Mouse (Mus musculus) midbrain, embryonic 12.5 days (tissue): ENCODE data around the gene Edn2. TPM values are rescaled to one million over a fixed set of nuclear protein-coding genes. Genes with fewer than 3 reads are reported as not detected.

Experiments
- ATAC-seq: fragments of 200-750 bp; cut with Nextera tagmentation; 2 replicates; pipeline ENCODE4 v1.8.0; 2017; ENCODE audit warnings: low read depth, moderate TSS enrichment, moderate library complexity; ENCODE audit not compliant: low FRiP score
- H3K27ac ChIP-seq: fragments of 300-500 bp; sonication (generic); replicated peaks from 2 replicates; pipeline ENCODE4 v1.5.1; 2016; ENCODE audit warnings: mild to moderate bottlenecking
- H3K27me3 ChIP-seq: fragments of 300-500 bp; sonication (generic); 2 replicates; pipeline ENCODE4 v1.6.1; 2016; ENCODE audit warnings: mild to moderate bottlenecking
- H3K36me3 ChIP-seq: fragments of 300-500 bp; sonication (generic); 2 replicates; pipeline ENCODE4 v1.6.1; 2016
- H3K4me1 ChIP-seq: fragments of 300-500 bp; sonication (generic); 2 replicates; pipeline ENCODE4 v1.6.1; 2016
- H3K4me2 ChIP-seq: fragments of 300-500 bp; sonication (generic); replicated peaks from 2 replicates; pipeline ENCODE4 v1.6.1; 2016; ENCODE audit warnings: mild to moderate bottlenecking, moderate library complexity
- H3K4me3 ChIP-seq: fragments of 300-500 bp; sonication (generic); 2 replicates; pipeline ENCODE4 v1.5.1; 2016; ENCODE audit warnings: mild to moderate bottlenecking
- H3K9ac ChIP-seq: fragments of 300-500 bp; sonication (generic); replicated peaks from 2 replicates; pipeline ENCODE4 v1.6.1; 2016; ENCODE audit warnings: mild to moderate bottlenecking, moderate library complexity
- H3K9me3 ChIP-seq: fragments of 300-500 bp; sonication (generic); 2 replicates; pipeline ENCODE4 v1.6.1; 2016; ENCODE audit warnings: mild to moderate bottlenecking
- WGBS: fragments of 180-500 bp; shearing (Covaris S2); methylation state at CpG from one replicate; pipeline ENCODE4 v1.1.7; 2016; 5-methylcytosine and 5-hydroxymethylcytosine counted together
- polyA plus RNA-seq: library from polyadenylated mRNA; unstranded; fragments of >200 nt; fragmentation: Nextera tagmentation; extraction: Ambion mirVana; gene quantifications from 2 replicates; pipeline ENCODE4 v1.2.1, GENCODE M21; 2016

Gene Edn2
- polyA plus RNA-seq, 1 experiment from 2014 or later = not detected

- Histone ChIP-seq H3K27me3 (no peaks in the 10 kb centered on the region), H3K4me1 (no peaks in the 10 kb centered on the region), H3K9me3 (no peaks in the 10 kb centered on the region), H3K36me3 (no peaks in the 10 kb centered on the region), H3K4me2 (no peak overlapping the region), H3K27ac (no peak overlapping the region), H3K9ac (no peak overlapping the region), H3K4me3 (no peak overlapping the region)
- ATAC-seq = no peak
- 74% methylated on average over 6 of the region's 6 CpGs for WGBS
These were observed 26.8 kb upstream of the Edn2 start for GRCm38 (mm10) chr4:120134223-120134622.

- no peak overlapping the region for H3K9ac ChIP-seq
- 71% methylated on average over 1 of the region's 1 CpGs for WGBS
- no peaks in the 10 kb centered on the region for H3K36me3 ChIP-seq
- H3K4me2 ChIP-seq = no peak overlapping the region
- no peak overlapping the region for H3K4me3 ChIP-seq
- H3K27me3 ChIP-seq = no peaks in the 10 kb centered on the region
- ATAC-seq = no peak
- H3K4me1 ChIP-seq = no peaks in the 10 kb centered on the region
- no peak overlapping the region for H3K27ac ChIP-seq
- no peaks in the 10 kb centered on the region for H3K9me3 ChIP-seq
These were observed 19.2 kb upstream of the Edn2 start for GRCm38 (mm10) chr4:120141810-120142209.

- peaks cover 4% of the 10 kb centered on the region for H3K27me3 ChIP-seq
- H3K4me3 ChIP-seq = no peak overlapping the region
- no peaks in the 10 kb centered on the region for H3K4me1 ChIP-seq
- no peak overlapping the region for H3K27ac ChIP-seq
- H3K9me3 ChIP-seq = no peaks in the 10 kb centered on the region
- no peaks in the 10 kb centered on the region for H3K36me3 ChIP-seq
- no peak overlapping the region for H3K4me2 ChIP-seq
- WGBS = 85% methylated on average over 9 of the region's 9 CpGs
- no peak for ATAC-seq
- no peak overlapping the region for H3K9ac ChIP-seq
These were observed 18.1 kb upstream of the Edn2 start for GRCm38 (mm10) chr4:120142905-120143304.

DNA sequence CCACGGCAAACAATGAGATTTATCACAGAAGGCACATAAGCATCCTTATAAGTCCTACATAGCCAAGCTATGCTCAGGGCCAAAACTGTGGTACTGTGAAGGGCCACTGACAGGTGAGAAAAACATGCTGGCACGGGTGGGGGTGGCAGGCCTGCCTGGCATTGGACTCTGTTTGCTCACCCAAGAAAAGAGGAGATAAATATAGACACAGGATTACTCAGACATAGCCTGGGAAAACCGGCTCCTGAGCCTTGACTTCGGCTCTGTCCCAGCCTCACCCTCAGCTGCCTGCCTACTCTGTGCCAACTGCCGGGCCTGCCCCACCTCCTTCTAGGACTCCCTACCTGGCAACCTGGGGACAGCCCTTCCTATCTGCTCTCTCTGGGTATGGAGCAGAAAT, 16.7 kb upstream of the Edn2 start:
- Histone ChIP-seq H3K4me1 (peaks cover 12% of the 10 kb centered on the region), H3K9ac (no peak overlapping the region), H3K4me2 (no peak overlapping the region), H3K4me3 (no peak overlapping the region), H3K27ac (no peak overlapping the region), H3K9me3 (no peaks in the 10 kb centered on the region), H3K27me3 (peaks cover 19% of the 10 kb centered on the region), H3K36me3 (no peaks in the 10 kb centered on the region)
- ATAC-seq = no peak
- 82% methylated on average over 5 of the region's 5 CpGs for WGBS

DNA sequence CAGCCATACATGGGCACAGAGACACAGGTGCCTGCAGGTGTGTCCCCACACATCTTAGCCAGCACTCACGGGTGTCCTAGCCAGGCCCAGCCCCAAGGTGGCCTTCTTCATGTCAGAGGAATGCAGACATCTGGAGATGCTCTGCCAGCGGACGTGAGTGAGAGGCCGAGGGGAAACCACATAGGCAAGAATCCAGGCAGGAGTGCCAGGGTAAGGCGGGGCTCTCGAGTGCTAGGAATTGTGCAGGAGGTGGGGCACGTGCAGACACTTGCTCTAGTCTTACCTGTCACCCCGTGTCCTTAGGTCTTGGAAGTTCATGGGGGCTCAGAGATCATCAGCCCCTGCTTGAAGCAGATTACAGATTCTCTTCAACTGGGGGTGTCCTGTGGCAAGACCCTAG, 15.1 kb upstream of the Edn2 start:
- Histone ChIP-seq H3K27me3 (peaks cover 33% of the 10 kb centered on the region), H3K27ac (no peak overlapping the region), H3K9ac (no peak overlapping the region), H3K36me3 (no peaks in the 10 kb centered on the region), H3K9me3 (no peaks in the 10 kb centered on the region), H3K4me2 (no peak overlapping the region), H3K4me1 (peaks cover 12% of the 10 kb centered on the region), H3K4me3 (no peak overlapping the region)
- WGBS = 80% methylated on average over 8 of the region's 8 CpGs
- ATAC-seq = no peak

DNA sequence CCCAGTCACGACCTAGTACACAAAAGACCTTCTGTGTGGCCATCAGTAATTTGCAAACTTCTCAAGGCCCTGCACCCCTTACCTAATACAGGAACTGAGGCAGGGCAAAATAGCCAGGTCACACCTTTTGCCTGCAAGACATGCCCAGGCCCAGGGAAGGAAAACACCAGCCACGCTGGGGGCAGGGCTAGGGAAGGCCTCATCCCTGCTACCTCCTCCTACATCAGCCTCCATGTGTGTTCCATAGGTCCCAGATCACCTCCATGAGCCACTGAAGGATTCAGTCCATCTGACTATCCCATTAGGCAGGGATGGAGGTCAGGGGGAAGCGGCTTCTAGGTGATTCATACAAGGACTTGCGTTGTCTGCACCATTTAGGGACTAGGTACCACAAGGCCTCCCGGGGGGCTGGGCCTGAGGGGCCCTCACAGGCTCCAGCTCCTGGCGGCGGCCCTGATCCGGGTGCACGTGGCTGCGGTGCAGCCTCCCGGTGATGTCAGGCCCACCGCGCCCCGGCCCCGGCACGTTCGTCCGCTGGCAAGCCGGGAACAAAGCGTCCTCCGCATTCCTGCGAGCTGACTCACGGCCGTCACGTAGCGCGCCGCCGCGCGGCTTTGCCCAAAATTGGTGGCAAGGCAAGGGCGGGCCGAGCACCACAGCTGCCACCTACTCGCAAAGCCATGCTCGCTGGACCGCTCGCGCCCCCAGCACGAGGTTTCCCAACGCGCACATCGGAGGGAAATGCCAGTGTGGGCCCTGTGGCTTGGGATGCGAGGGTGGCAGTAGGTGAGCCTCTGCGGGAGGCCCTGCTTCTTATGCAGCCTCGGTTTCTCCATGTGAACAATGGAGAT, 12.5 kb upstream of the Edn2 start:
- peak overlapping the region; percentile 45 for H3K9ac ChIP-seq
- no peak overlapping the region for H3K27ac ChIP-seq
- peak overlapping the region; percentile 52 for H3K4me2 ChIP-seq
- ATAC-seq = peak; percentile 82
- H3K27me3 ChIP-seq = peaks cover 33% of the 10 kb centered on the region
- H3K4me3 ChIP-seq = peak overlapping the region; percentile 31
- no peaks in the 10 kb centered on the region for H3K36me3 ChIP-seq
- 6% methylated on average over 45 of the region's 45 CpGs for WGBS
- no peaks in the 10 kb centered on the region for H3K9me3 ChIP-seq
- H3K4me1 ChIP-seq = peaks cover 12% of the 10 kb centered on the region

GRCm38 (mm10) chr4:120149142-120149524, 11.9 kb upstream of the Edn2 start:
- peak overlapping the region; percentile 45 for H3K9ac ChIP-seq
- no peaks in the 10 kb centered on the region for H3K9me3 ChIP-seq
- peak overlapping the region; percentile 31 for H3K4me3 ChIP-seq
- peak overlapping the region; percentile 52 for H3K4me2 ChIP-seq
- ATAC-seq = peak; percentile 45; the same call in 1 of the 2 replicates
- peaks cover 12% of the 10 kb centered on the region for H3K4me1 ChIP-seq
- no peak overlapping the region for H3K27ac ChIP-seq
- WGBS = 22% methylated on average over 3 of the region's 3 CpGs
- peaks cover 33% of the 10 kb centered on the region for H3K27me3 ChIP-seq
- H3K36me3 ChIP-seq = no peaks in the 10 kb centered on the region

DNA sequence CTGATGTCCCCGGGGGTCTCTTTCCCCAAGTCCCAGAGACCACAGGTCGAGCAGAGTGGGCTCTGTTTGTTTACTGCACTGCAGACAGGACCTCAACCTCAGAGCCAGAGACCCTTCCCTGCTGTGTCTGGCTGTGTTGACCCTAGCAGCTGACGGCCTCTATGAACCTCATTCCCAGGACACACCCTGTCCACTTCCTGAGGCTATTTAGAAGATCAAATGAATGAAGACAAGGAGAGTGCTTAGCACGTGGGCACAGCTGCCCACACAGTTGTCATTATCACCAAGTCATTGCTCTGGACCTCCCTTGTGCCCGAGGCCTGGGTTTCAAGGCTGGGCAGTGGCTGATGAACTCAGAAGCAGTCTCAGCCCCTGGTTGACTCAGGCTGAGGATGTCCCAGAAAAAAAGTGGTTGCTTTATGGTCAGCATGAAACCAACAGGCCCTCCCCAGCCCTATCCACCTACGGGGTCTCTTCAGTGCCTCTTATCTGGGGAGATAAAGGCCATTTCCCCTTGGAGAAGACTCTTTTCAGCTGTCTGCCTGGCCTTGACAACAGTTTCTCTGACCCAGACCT, 10.6 kb upstream of the Edn2 start:
- H3K36me3 ChIP-seq = no peaks in the 10 kb centered on the region
- H3K27ac ChIP-seq = no peak overlapping the region
- H3K27me3 ChIP-seq = peaks cover 33% of the 10 kb centered on the region
- H3K4me2 ChIP-seq = no peak overlapping the region
- no peaks in the 10 kb centered on the region for H3K9me3 ChIP-seq
- 67% methylated on average over 6 of the region's 6 CpGs for WGBS
- peaks cover 12% of the 10 kb centered on the region for H3K4me1 ChIP-seq
- H3K9ac ChIP-seq = no peak overlapping the region
- H3K4me3 ChIP-seq = no peak overlapping the region
- no peak for ATAC-seq

DNA sequence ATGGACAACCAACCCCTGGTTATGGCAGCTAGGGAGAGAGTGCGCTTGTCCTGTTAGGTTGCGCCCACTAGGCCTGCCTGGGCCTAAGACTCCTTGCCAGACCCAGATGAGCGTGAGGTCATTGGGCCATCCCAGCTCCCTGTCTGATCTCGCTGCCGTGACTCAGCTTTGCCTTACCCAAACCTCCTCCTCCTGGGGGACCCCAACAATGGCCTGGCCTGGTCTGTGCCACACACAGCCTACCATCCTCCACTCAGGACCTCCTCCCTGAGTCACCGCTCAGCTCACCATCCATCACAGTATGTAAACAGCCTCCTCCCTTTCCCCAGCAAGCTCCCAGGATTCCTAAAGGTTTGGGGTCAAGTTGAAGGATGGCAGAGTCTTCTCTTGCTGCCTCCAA, 9.1 kb upstream of the Edn2 start:
- Histone ChIP-seq H3K27me3 (peaks cover 33% of the 10 kb centered on the region), H3K36me3 (no peaks in the 10 kb centered on the region), H3K4me3 (no peak overlapping the region), H3K4me1 (peaks cover 12% of the 10 kb centered on the region), H3K27ac (no peak overlapping the region), H3K4me2 (no peak overlapping the region), H3K9ac (no peak overlapping the region), H3K9me3 (no peaks in the 10 kb centered on the region)
- 83% methylated on average over 6 of the region's 6 CpGs for WGBS
- ATAC-seq = no peak

DNA sequence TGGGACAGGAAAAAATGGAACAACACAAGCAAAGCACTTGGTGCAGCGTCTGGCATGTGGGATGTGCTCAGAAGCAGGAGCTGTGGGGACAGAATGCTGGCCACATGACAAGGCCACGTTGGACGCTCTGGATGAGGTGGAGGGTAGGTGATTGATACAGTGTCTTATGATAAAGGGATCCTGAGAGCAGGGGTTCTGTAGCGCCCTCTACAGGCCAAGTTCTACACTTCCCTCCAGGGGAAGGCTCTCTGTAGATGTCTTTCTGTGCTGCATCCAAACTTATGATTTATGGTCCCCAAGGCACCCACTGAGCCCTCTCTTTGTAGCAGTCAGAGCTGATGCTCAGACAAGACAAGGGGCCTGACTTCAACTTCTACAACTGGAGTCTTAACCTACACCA, 8.4 kb upstream of the Edn2 start:
- Histone ChIP-seq H3K27ac (no peak overlapping the region), H3K9me3 (no peaks in the 10 kb centered on the region), H3K36me3 (no peaks in the 10 kb centered on the region), H3K27me3 (peaks cover 31% of the 10 kb centered on the region), H3K4me3 (no peak overlapping the region), H3K4me1 (peaks cover 12% of the 10 kb centered on the region), H3K9ac (no peak overlapping the region), H3K4me2 (no peak overlapping the region)
- WGBS = 62% methylated on average over 4 of the region's 4 CpGs
- ATAC-seq = no peak

DNA sequence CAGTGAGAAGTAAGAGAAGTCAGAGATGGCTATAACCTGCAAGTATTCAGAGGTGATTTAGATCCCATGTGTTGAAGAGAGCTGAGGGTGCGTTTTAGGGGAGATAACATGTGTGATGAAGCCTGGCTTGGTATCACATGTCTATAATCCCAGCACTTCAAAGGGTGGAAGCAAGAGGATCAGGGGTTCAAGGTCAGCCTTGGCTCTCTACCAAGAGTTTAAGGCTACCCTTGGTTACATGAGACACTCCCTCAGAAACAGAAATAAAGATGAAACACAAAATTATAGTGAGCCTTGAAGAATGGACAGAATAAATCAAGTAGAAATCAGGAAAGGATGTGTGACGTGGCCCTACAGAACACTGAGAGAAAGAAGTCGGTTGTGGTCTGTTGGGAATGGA, 7.3 kb upstream of the Edn2 start:
- no peak for ATAC-seq
- Histone ChIP-seq H3K9ac (no peak overlapping the region), H3K4me2 (no peak overlapping the region), H3K27me3 (peaks cover 20% of the 10 kb centered on the region), H3K36me3 (no peaks in the 10 kb centered on the region), H3K4me3 (no peak overlapping the region), H3K27ac (no peak overlapping the region), H3K9me3 (no peaks in the 10 kb centered on the region), H3K4me1 (peaks cover 11% of the 10 kb centered on the region)
- WGBS = 92% methylated on average over 3 of the region's 3 CpGs

DNA sequence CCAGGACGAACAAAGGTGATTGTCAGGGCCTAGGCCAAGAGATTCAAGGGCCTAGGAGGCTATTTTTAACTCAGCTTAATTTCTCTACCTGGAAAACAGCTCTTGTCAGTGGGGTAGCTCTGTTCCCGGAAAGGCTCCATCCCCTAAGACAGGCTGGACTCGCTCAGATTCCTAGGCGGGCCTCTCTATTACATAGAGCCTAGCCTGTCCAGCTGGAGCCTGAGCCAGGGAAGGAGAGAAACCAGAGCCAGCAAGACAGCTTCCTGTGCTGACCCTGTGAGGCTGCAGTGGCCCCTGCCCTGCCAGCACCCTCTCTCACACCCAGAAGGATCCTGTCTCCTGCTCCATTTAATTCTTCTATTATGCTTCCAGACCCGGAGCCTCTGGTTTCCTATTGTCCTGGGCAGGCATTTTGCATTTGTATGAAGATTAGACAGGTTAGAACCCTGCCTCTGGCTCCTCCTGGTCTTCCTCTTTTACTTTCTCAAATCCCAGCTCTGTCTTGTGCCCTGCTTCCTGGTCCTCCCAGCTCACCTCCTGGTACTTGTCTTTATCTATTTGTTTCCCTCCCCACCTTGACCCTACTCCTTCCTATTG, 2.2 kb upstream of the Edn2 start:
- Histone ChIP-seq H3K4me1 (peaks cover 20% of the 10 kb centered on the region), H3K27me3 (peaks cover 15% of the 10 kb centered on the region), H3K27ac (0 out of 2 replicates have a peak overlapping the region, but pooled peaks have one; percentile 4), H3K4me3 (no peak overlapping the region), H3K9me3 (no peaks in the 10 kb centered on the region), H3K4me2 (no peak overlapping the region), H3K36me3 (no peaks in the 10 kb centered on the region), H3K9ac (0 out of 2 replicates have a peak overlapping the region, but pooled peaks have one; percentile 20)
- no peak for ATAC-seq
- WGBS = 24% methylated on average over 5 of the region's 5 CpGs
